ENCODE assay signal across 8 mouse cellular contexts in the genomic region with DNA sequence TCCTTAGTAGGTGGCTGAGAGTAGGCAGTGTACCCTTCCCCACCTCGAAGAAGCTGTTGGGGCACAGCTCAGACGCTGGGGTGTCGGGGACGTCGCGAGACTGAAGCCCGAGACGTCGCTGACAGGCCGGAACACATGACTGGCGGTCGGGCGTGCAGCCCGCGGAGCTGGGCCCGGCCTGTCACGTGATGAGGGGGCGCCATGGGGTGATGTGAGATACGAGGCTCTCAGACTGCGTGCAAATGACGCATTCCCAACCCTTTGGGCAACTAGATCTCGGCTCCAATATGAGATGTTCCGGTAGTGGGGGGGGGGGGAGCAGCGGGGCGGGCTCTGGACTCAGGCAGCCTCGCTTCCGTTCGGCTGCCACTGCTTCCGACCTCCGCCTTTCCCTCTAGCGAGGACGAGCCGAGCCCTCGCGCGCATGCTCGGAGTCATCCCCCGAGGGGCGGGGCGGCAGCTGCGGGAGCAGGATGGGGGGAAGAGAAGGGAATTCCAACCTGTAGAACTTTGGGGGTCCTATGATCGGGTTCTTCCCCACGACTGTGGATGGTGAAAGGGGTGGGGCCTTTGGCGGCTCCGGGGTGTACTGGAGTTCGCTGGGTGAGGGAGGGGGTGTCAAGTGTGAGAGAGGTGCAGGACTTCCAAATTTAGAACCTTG. TPM values are rescaled to one million over a fixed set of nuclear protein-coding genes. Genes with fewer than 3 reads are reported as not detected.
A peak's percentile ranks its signal among the peaks of the same experiment; 100 is the strongest.
DNase-seq lines count a peak whose midpoint lies in the region; ATAC-seq and TF ChIP-seq lines count a peak whose summit lies in the region.

No protein-coding gene starts in this region.

- H3K9ac ChIP-seq in heart, embryonic 15.5 days: peak overlapping the region; percentile 90
- peak overlapping the region; percentile 76 for H3K9ac ChIP-seq in liver, embryonic 14.5 days (replicated peaks)
- peak overlapping the region; percentile 49 for H3K9ac ChIP-seq in neural tube, embryonic 11.5 days (ENCODE audit: low read length)
- H3K9ac ChIP-seq in stomach, postnatal 0 days (ENCODE audit: low read length): peak overlapping the region; percentile 76

- ATAC-seq in CD4-positive, CD25-positive, alpha-beta regulatory T cell, adult 4 months: peak; percentile 77
- ATAC-seq in heart, embryonic 15.5 days (replicated peaks; ENCODE audit: insufficient number of reproducible peaks, insufficient read depth, low FRiP score, low read depth): peak; percentile 91
- peak; percentile 86 for ATAC-seq in liver, embryonic 14.5 days (ENCODE audit: insufficient read depth)
- ATAC-seq in neural tube, embryonic 11.5 days (ENCODE audit: insufficient read depth, low FRiP score, low TSS enrichment): peak; percentile 84
- ATAC-seq in stomach, postnatal 0 days (ENCODE audit: low FRiP score, low TSS enrichment): peak; percentile 96

- peak overlapping the region; percentile 92 for H3K4me2 ChIP-seq in heart, embryonic 15.5 days
- H3K4me2 ChIP-seq in liver, embryonic 14.5 days (ENCODE audit: low read depth): peak overlapping the region; percentile 96
- H3K4me2 ChIP-seq in neural tube, embryonic 11.5 days (ENCODE audit: low read depth): peak overlapping the region; percentile 98
- peak overlapping the region; percentile 90 for H3K4me2 ChIP-seq in stomach, postnatal 0 days (replicated peaks; ENCODE audit: low read depth)

- H3K36me3 ChIP-seq in forebrain, embryonic 10.5 days (replicated peaks): peaks cover 20% of the 10 kb centered on the region
- H3K36me3 ChIP-seq in heart, embryonic 15.5 days: peaks cover 24% of the 10 kb centered on the region
- H3K36me3 ChIP-seq in liver, embryonic 14.5 days (replicated peaks; ENCODE audit: control insufficient read depth, insufficient read depth, low read depth): no peaks in the 10 kb centered on the region; the same call in 1 of the 2 replicates
- no peaks in the 10 kb centered on the region for H3K36me3 ChIP-seq in neural tube, embryonic 11.5 days (ENCODE audit: control insufficient read depth, insufficient read depth, low read length)
- peaks cover 5% of the 10 kb centered on the region; the same call in 1 of the 2 replicates for H3K36me3 ChIP-seq in stomach, postnatal 0 days (ENCODE audit: control insufficient read depth, insufficient read depth, low read length)

- 0 out of 2 replicates have a peak, but pooled peaks cover 12% of the 10 kb centered on the region for H3K27me3 ChIP-seq in forebrain, embryonic 10.5 days (ENCODE audit: poor library complexity, severe bottlenecking)
- H3K27me3 ChIP-seq in heart, embryonic 15.5 days: no peaks in the 10 kb centered on the region
- no peaks in the 10 kb centered on the region for H3K27me3 ChIP-seq in liver, embryonic 14.5 days (ENCODE audit: control insufficient read depth, insufficient read depth, low read length)
- no peaks in the 10 kb centered on the region for H3K27me3 ChIP-seq in neural tube, embryonic 11.5 days (ENCODE audit: control insufficient read depth, insufficient read depth, low read length)
- H3K27me3 ChIP-seq in stomach, postnatal 0 days (ENCODE audit: control insufficient read depth, insufficient read depth, low read length): no peaks in the 10 kb centered on the region

- no peaks in the 10 kb centered on the region for H3K9me3 ChIP-seq in forebrain, embryonic 10.5 days
- H3K9me3 ChIP-seq in heart, embryonic 15.5 days (replicated peaks): no peaks in the 10 kb centered on the region
- no peaks in the 10 kb centered on the region for H3K9me3 ChIP-seq in liver, embryonic 14.5 days (ENCODE audit: control insufficient read depth, low read length)
- no peaks in the 10 kb centered on the region for H3K9me3 ChIP-seq in neural tube, embryonic 11.5 days (ENCODE audit: control insufficient read depth, low read length)
- H3K9me3 ChIP-seq in stomach, postnatal 0 days (ENCODE audit: control insufficient read depth, low read length): no peaks in the 10 kb centered on the region

- H3K27ac ChIP-seq in forebrain, embryonic 10.5 days: peak overlapping the region; percentile 87
- H3K27ac ChIP-seq in heart, embryonic 15.5 days: peak overlapping the region; percentile 96
- peak overlapping the region; percentile 79 for H3K27ac ChIP-seq in liver, embryonic 14.5 days
- peak overlapping the region; percentile 28 for H3K27ac ChIP-seq in neural tube, embryonic 11.5 days (ENCODE audit: low read depth, low read length)
- peak overlapping the region; percentile 96 for H3K27ac ChIP-seq in stomach, postnatal 0 days (replicated peaks)

- peaks cover 19% of the 10 kb centered on the region for H3K4me1 ChIP-seq in forebrain, embryonic 10.5 days
- peaks cover 14% of the 10 kb centered on the region for H3K4me1 ChIP-seq in heart, embryonic 15.5 days (replicated peaks)
- H3K4me1 ChIP-seq in liver, embryonic 14.5 days (replicated peaks; ENCODE audit: control insufficient read depth in 2 of 2, insufficient read depth in 2 of 2, low read length in 1 of 2): peaks cover 9 to 10% of the 10 kb centered on the region in 2 experiments
- peaks cover 3% of the 10 kb centered on the region; the same call in 1 of the 2 replicates for H3K4me1 ChIP-seq in neural tube, embryonic 11.5 days (ENCODE audit: control insufficient read depth, insufficient read depth, low read length)
- 0 out of 2 replicates have a peak, but pooled peaks cover 5% of the 10 kb centered on the region for H3K4me1 ChIP-seq in stomach, postnatal 0 days (replicated peaks; ENCODE audit: control insufficient read depth, insufficient read depth)

- H3K4me3 ChIP-seq in forebrain, embryonic 10.5 days: peak overlapping the region; percentile 86
- H3K4me3 ChIP-seq in heart, embryonic 15.5 days: peak overlapping the region; percentile 94
- peak overlapping the region; percentile 76 to 85 for H3K4me3 ChIP-seq in liver, embryonic 14.5 days (ENCODE audit: insufficient read depth in 1 of 2, low read depth in 2 of 2, low read length in 2 of 2)
- peak overlapping the region; percentile 58 for H3K4me3 ChIP-seq in neural tube, embryonic 11.5 days (ENCODE audit: low read depth, low read length)
- peak overlapping the region; percentile 82 for H3K4me3 ChIP-seq in stomach, postnatal 0 days (ENCODE audit: low read depth, low read length)

- no peak for TF ChIP-seq CTCF in liver, embryonic 14.5 days (IDR thresholded peaks at IDR 0.05; ENCODE audit: low read depth)
- TF ChIP-seq CTCF in stomach, postnatal 0 days (IDR thresholded peaks at IDR 0.05; ENCODE audit: low read depth): peak; percentile 34; the same call in 1 of the 2 replicates

- WGBS in forebrain, embryonic 10.5 days: under 1% methylated on average over 46 of the region's 46 CpGs
- under 1% methylated on average over 46 of the region's 46 CpGs for WGBS in heart, embryonic 15.5 days
- WGBS in liver, embryonic 14.5 days (ENCODE audit: insufficient replicate concordance): under 1% methylated on average over 46 of the region's 46 CpGs
- under 1% methylated on average over 45 of the region's 46 CpGs for WGBS in neural tube, embryonic 11.5 days
- under 1% methylated on average over 46 of the region's 46 CpGs for WGBS in stomach, postnatal 0 days

- DNase-seq in c-Kit-negative CD71-positive TER-119-positive erythroid progenitor cells, embryonic 14.5 days (ENCODE audit: low read depth, low spot score): peak; percentile 60
- peak; percentile 89 for DNase-seq in forebrain, embryonic 10.5 days (ENCODE audit: extremely low spot score, low spot score)
- peak; percentile 92 to 97 for DNase-seq in kidney, postnatal 25 days
- peak; percentile 72 to 77 (median 77) for DNase-seq in liver, embryonic 14.5 days (ENCODE audit: low read depth in 3 of 3, low spot score in 3 of 3)
- peak; percentile 94 for DNase-seq in neural tube, embryonic 11.5 days (ENCODE audit: low spot score)
- peak; percentile 96 for DNase-seq in stomach, postnatal 0 days (ENCODE audit: low spot score)

- no peak for TF ChIP-seq EP300 in liver, embryonic 14.5 days (IDR thresholded peaks at IDR 0.05; ENCODE audit: low read depth)
- TF ChIP-seq EP300 in stomach, postnatal 0 days (optimal IDR thresholded peaks at IDR 0.05): peak; percentile 48

RNA-seq across cellular contexts. Expression of a gene that starts 17.1 kb away (rescaled TPM):
- not detected for polyA plus RNA-seq in CD4-positive, CD25-positive, alpha-beta regulatory T cell, adult 4 months (2017; shearing (Covaris generic))
- 5.5 and 6.1 TPM in 2 replicates for polyA plus RNA-seq in forebrain, embryonic 10.5 days (2016; fragmentation: Nextera tagmentation; extraction: Ambion mirVana)
- polyA plus RNA-seq in heart, embryonic 15.5 days (2015; fragmentation: Nextera tagmentation; extraction: Ambion mirVana): 1.4 and 2.1 TPM in 2 replicates
- 0.95 and 1.1 TPM in 2 replicates for polyA plus RNA-seq in liver, embryonic 14.5 days (2012; rRNA removed)
- 0.05 and 0.21 TPM in 2 replicates for polyA plus RNA-seq in liver, embryonic 14.5 days (2014; fragmentation: Nextera tagmentation; extraction: Ambion mirVana)
- polyA plus RNA-seq in neural tube, embryonic 11.5 days (2014; fragmentation: Nextera tagmentation; extraction: Ambion mirVana): 7.8 and 8.1 TPM in 2 replicates
- polyA plus RNA-seq in stomach, postnatal 0 days (2015; fragmentation: Nextera tagmentation; extraction: Ambion mirVana): 0.80 and 1.2 TPM in 2 replicates

RNA-seq across cellular contexts. Expression of a gene that starts 17.4 kb away (rescaled TPM):
- 100 to 1,000 TPM in 1 of 2 experiments, 10 to 100 TPM in 1; 62.0 to 110 TPM for polyA plus RNA-seq in CD4-positive, CD25-positive, alpha-beta regulatory T cell, adult 4 months (2017; shearing (Covaris generic))
- polyA plus RNA-seq in forebrain, embryonic 10.5 days (2016; fragmentation: Nextera tagmentation; extraction: Ambion mirVana): 23.7 and 24.6 TPM in 2 replicates
- 50.5 and 51.0 TPM in 2 replicates for polyA plus RNA-seq in heart, embryonic 15.5 days (2015; fragmentation: Nextera tagmentation; extraction: Ambion mirVana)
- polyA plus RNA-seq in liver, embryonic 14.5 days (2012; rRNA removed): 20.4 and 34.9 TPM in 2 replicates
- 7.2 and 8.1 TPM in 2 replicates for polyA plus RNA-seq in liver, embryonic 14.5 days (2014; fragmentation: Nextera tagmentation; extraction: Ambion mirVana)
- polyA plus RNA-seq in neural tube, embryonic 11.5 days (2014; fragmentation: Nextera tagmentation; extraction: Ambion mirVana): 10.4 and 10.7 TPM in 2 replicates
- 28.4 and 28.8 TPM in 2 replicates for polyA plus RNA-seq in stomach, postnatal 0 days (2015; fragmentation: Nextera tagmentation; extraction: Ambion mirVana)

RNA-seq across cellular contexts. Expression of a gene that starts 34.6 kb away (rescaled TPM):
- 10 to 100 TPM; 25.1 to 29.0 TPM for polyA plus RNA-seq in CD4-positive, CD25-positive, alpha-beta regulatory T cell, adult 4 months (2017; shearing (Covaris generic))
- polyA plus RNA-seq in forebrain, embryonic 10.5 days (2016; fragmentation: Nextera tagmentation; extraction: Ambion mirVana): 18.6 and 19.5 TPM in 2 replicates
- polyA plus RNA-seq in heart, embryonic 15.5 days (2015; fragmentation: Nextera tagmentation; extraction: Ambion mirVana): 5.3 and 7.0 TPM in 2 replicates
- polyA plus RNA-seq in liver, embryonic 14.5 days (2012; rRNA removed): 5.8 and 6.7 TPM in 2 replicates
- polyA plus RNA-seq in liver, embryonic 14.5 days (2014; fragmentation: Nextera tagmentation; extraction: Ambion mirVana): 4.6 and 5.1 TPM in 2 replicates
- polyA plus RNA-seq in neural tube, embryonic 11.5 days (2014; fragmentation: Nextera tagmentation; extraction: Ambion mirVana): 19.8 and 21.9 TPM in 2 replicates
- 3.6 and 3.8 TPM in 2 replicates for polyA plus RNA-seq in stomach, postnatal 0 days (2015; fragmentation: Nextera tagmentation; extraction: Ambion mirVana)

RNA-seq across cellular contexts. Expression of a gene that starts 35.2 kb away (rescaled TPM):
- polyA plus RNA-seq in CD4-positive, CD25-positive, alpha-beta regulatory T cell, adult 4 months (2017; shearing (Covaris generic)): 10 to 100 TPM in 1 of 2 experiments, 1 to 10 TPM in 1; 9.0 to 10.6 TPM
- polyA plus RNA-seq in forebrain, embryonic 10.5 days (2016; fragmentation: Nextera tagmentation; extraction: Ambion mirVana): 39.9 and 41.8 TPM in 2 replicates
- 7.9 and 11.1 TPM in 2 replicates for polyA plus RNA-seq in heart, embryonic 15.5 days (2015; fragmentation: Nextera tagmentation; extraction: Ambion mirVana)
- polyA plus RNA-seq in liver, embryonic 14.5 days (2012; rRNA removed): 3.0 TPM in 2 replicates
- polyA plus RNA-seq in liver, embryonic 14.5 days (2014; fragmentation: Nextera tagmentation; extraction: Ambion mirVana): 3.9 and 4.3 TPM in 2 replicates
- 26.6 and 30.6 TPM in 2 replicates for polyA plus RNA-seq in neural tube, embryonic 11.5 days (2014; fragmentation: Nextera tagmentation; extraction: Ambion mirVana)
- polyA plus RNA-seq in stomach, postnatal 0 days (2015; fragmentation: Nextera tagmentation; extraction: Ambion mirVana): 6.5 and 6.6 TPM in 2 replicates

RNA-seq across cellular contexts. Expression of a gene that starts 41.1 kb away (rescaled TPM):
- 1 to 10 TPM; 3.9 to 6.8 TPM for polyA plus RNA-seq in CD4-positive, CD25-positive, alpha-beta regulatory T cell, adult 4 months (2017; shearing (Covaris generic))
- polyA plus RNA-seq in forebrain, embryonic 10.5 days (2016; fragmentation: Nextera tagmentation; extraction: Ambion mirVana): 5.4 and 5.8 TPM in 2 replicates
- polyA plus RNA-seq in heart, embryonic 15.5 days (2015; fragmentation: Nextera tagmentation; extraction: Ambion mirVana): 22.0 and 24.0 TPM in 2 replicates
- polyA plus RNA-seq in liver, embryonic 14.5 days (2012; rRNA removed): 44.8 and 45.5 TPM in 2 replicates
- 44.8 and 45.5 TPM in 2 replicates for polyA plus RNA-seq in liver, embryonic 14.5 days (2014; fragmentation: Nextera tagmentation; extraction: Ambion mirVana)
- polyA plus RNA-seq in neural tube, embryonic 11.5 days (2014; fragmentation: Nextera tagmentation; extraction: Ambion mirVana): 7.1 and 8.3 TPM in 2 replicates
- 31.7 and 32.3 TPM in 2 replicates for polyA plus RNA-seq in stomach, postnatal 0 days (2015; fragmentation: Nextera tagmentation; extraction: Ambion mirVana)

Comparison
In these comparisons a context has a peak if more than half of its experiments do, and no peak if none do; other contexts are left out.
1. Peak in every context shown above with its lines: DNase-seq, ATAC-seq, H3K4me3 ChIP-seq and H3K27ac ChIP-seq.
2. H3K27ac ChIP-seq: peak in every context shown above with its lines; median percentile 96 in heart, embryonic 15.5 days; 96 in stomach, postnatal 0 days; 87 in forebrain, embryonic 10.5 days; 79 in liver, embryonic 14.5 days; 28 in neural tube, embryonic 11.5 days.